In genomic region chr11:93531029-93531680, GRCm38 (mm10) we compare ENCODE assay signal across 8 mouse cellular contexts.
DNase-seq lines count a peak whose midpoint lies in the region; ATAC-seq and TF ChIP-seq lines count a peak whose summit lies in the region.

No protein-coding gene starts in this region.

- ATAC-seq in intestine, embryonic 16.5 days = peak; percentile 75
- ATAC-seq in CD4-positive, CD25-positive, alpha-beta regulatory T cell, adult 4 months = no peak

- DNase-seq in left cerebral cortex, postnatal 10 days (ENCODE audit: extremely low spot score in 1 of 2, low spot score in 2 of 2) = peak; percentile 16 to 80
- DNase-seq in left cerebral cortex, adult 11 months (ENCODE audit: low spot score) = no peak
- peak; percentile 84 for DNase-seq in adrenal gland, postnatal 14 days
- DNase-seq in gastrocnemius, adult 2 months = peak; percentile 63
- peak; percentile 70 to 83 for DNase-seq in lung, postnatal 4 days
- DNase-seq in thymus, postnatal 25 days = no peak

- no peak for TF ChIP-seq CTCF in gastrocnemius, adult 2 months (IDR thresholded peaks at IDR 0.05)

- H3K4me2 ChIP-seq in intestine, embryonic 16.5 days (ENCODE audit: low read depth, low read length) = no peak overlapping the region

- no peaks in the 10 kb centered on the region for H3K27me3 ChIP-seq in intestine, embryonic 16.5 days (replicated peaks; ENCODE audit: control insufficient read depth, insufficient read depth, low read length)

- H3K4me1 ChIP-seq in intestine, embryonic 16.5 days (ENCODE audit: control insufficient read depth, insufficient read depth, low read length) = no peaks in the 10 kb centered on the region

- no peak overlapping the region for H3K27ac ChIP-seq in gastrocnemius, adult 2 months
- no peak overlapping the region for H3K27ac ChIP-seq in intestine, embryonic 16.5 days (ENCODE audit: low read length)

- H3K9me3 ChIP-seq in intestine, embryonic 16.5 days (ENCODE audit: control insufficient read depth, low read length) = no peaks in the 10 kb centered on the region

- H3K9ac ChIP-seq in intestine, embryonic 16.5 days (ENCODE audit: low read depth, low read length) = no peak overlapping the region

- H3K36me3 ChIP-seq in intestine, embryonic 16.5 days (ENCODE audit: control insufficient read depth, insufficient read depth, low read length) = no peaks in the 10 kb centered on the region

- intact Hi-C loops in left cerebral cortex, postnatal 10 days (cut with DNase I) = no loop called here
- intact Hi-C loops in gastrocnemius, adult 2 months (cut with DNase I) = no loop called here

- 46% methylated on average over 7 of the region's 7 CpGs for WGBS in intestine, embryonic 16.5 days

- no peak overlapping the region for H3K4me3 ChIP-seq in gastrocnemius, adult 2 months
- no peak overlapping the region for H3K4me3 ChIP-seq in intestine, embryonic 16.5 days (ENCODE audit: low read length)

Comparison
In these comparisons a context has a peak if more than half of its experiments do, and no peak if none do; other contexts are left out.
1. DNase-seq: peak in left cerebral cortex, postnatal 10 days (2 of 2), adrenal gland, postnatal 14 days (single experiment), gastrocnemius, adult 2 months (single experiment) and lung, postnatal 4 days (2 of 2); none in left cerebral cortex, adult 11 months (single experiment) and thymus, postnatal 25 days (single experiment).